Mouse (Mus musculus) lung, postnatal 25 days (tissue): Measurements from ENCODE around the gene 9430097D07Rik.

Experiments used
- DNase-seq: peaks from one replicate; pipeline ENCODE4 v3.0.0; 2022; ENCODE audit warnings: low spot score

9430097D07Rik gene

GRCm38 (mm10) chr2:32575586-32576160 lies at the start of gene 9430097D07Rik:
TSS of gene 9430097D07Rik (minus strand) at chr2:32575684.
- DNase-seq: no peak

- DNase-seq: no peak
Measured at GRCm38 (mm10) chr2:32624111-32624748, 48.7 kb upstream of the 9430097D07Rik start.

GRCm38 (mm10) chr2:32621517-32621859 lies 46.0 kb upstream of the 9430097D07Rik start, which contains the start of gene Ak1:
TSS of gene Ak1 (plus strand) at chr2:32621758.
- no peak for DNase-seq

- DNase-seq: peak; percentile 55
Measured at GRCm38 (mm10) chr2:32620682-32621516, 45.4 kb upstream of the 9430097D07Rik start.

GRCm38 (mm10) chr2:32618051-32618450 lies 42.6 kb upstream of the 9430097D07Rik start:
- DNase-seq: no peak

GRCm38 (mm10) chr2:32617601-32618000 lies 42.1 kb upstream of the 9430097D07Rik start:
- no peak for DNase-seq

GRCm38 (mm10) chr2:32617109-32617508 lies 41.6 kb upstream of the 9430097D07Rik start:
- no peak for DNase-seq

GRCm38 (mm10) chr2:32612274-32612673 lies 36.8 kb upstream of the 9430097D07Rik start:
- DNase-seq: no peak

GRCm38 (mm10) chr2:32610610-32611229 lies 35.2 kb upstream of the 9430097D07Rik start:
- no peak for DNase-seq

- no peak for DNase-seq
Measured at GRCm38 (mm10) chr2:32608778-32609435, 33.4 kb upstream of the 9430097D07Rik start.

- DNase-seq: peak; percentile 72
Measured at GRCm38 (mm10) chr2:32608141-32608777, 32.8 kb upstream of the 9430097D07Rik start.

- peak; percentile 73 for DNase-seq
Measured at GRCm38 (mm10) chr2:32607262-32607947, 31.9 kb upstream of the 9430097D07Rik start.

- peak; percentile 87 for DNase-seq
Measured at GRCm38 (mm10) chr2:32606161-32607142, 31.0 kb upstream of the 9430097D07Rik start.

GRCm38 (mm10) chr2:32604631-32605030 lies 29.1 kb upstream of the 9430097D07Rik start:
- no peak for DNase-seq

- peak; percentile 91 for DNase-seq
Measured at GRCm38 (mm10) chr2:32602600-32603054, 27.1 kb upstream of the 9430097D07Rik start.

- DNase-seq: peak; percentile 63
Measured at GRCm38 (mm10) chr2:32601417-32602065, 26.1 kb upstream of the 9430097D07Rik start.

GRCm38 (mm10) chr2:32599409-32599808 lies 23.9 kb upstream of the 9430097D07Rik start, which contains the start of gene St6galnac6:
TSS of gene St6galnac6 (plus strand) at chr2:32599709.
- no peak for DNase-seq

GRCm38 (mm10) chr2:32598506-32598905 lies 23.0 kb upstream of the 9430097D07Rik start:
- DNase-seq: no peak

GRCm38 (mm10) chr2:32597699-32598098 lies 22.2 kb upstream of the 9430097D07Rik start:
- no peak for DNase-seq
